Mouse (Mus musculus): Measurements from ENCODE around the gene Vwa7. TPM values are rescaled to one million over a fixed set of nuclear protein-coding genes. Genes with fewer than 3 reads are reported as not detected.

Vwa7 gene
- polyA plus RNA-seq, 1 experiment, result 1.3 TPM

DNA sequence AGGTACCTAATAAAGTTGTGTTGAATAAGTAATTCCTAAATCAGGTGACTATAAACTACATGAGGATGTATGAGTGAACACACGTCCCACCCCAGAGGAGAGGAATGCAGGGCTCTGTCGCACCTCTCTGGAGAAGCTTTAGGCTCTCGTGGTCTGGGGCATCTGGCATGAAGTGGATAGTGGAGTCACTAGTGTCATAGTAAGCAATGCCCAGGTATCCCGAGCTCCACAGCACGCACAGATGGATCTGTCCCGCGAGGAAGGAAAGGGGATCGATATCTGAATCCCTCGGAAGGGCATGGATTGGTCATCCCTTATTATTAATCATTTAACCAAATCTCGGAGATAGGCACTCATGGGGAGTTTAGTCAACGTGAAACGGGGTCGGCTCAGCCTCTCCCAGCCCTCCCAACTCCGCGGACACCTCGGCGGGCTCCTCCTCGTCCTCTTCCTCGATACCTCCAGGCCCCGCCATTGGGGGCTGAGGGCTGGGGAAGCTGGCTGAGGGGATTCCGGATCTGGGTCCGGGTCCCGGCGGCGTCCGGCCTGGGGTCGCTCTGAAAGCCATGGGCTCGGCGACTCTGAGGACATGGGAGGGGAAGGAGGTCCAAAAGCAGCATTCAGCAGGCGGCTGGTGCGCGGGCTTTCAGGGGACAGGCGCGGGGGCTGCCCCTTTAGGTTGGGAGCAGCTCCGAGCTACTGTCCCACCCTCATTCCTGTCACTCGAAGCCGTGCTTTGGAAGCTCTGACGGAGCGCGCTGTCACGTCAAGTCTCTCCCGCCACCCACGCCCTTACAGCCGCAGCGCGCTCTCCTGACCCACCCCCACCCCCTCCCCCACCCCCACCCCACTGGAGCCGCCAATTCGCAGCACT lies 29.7 kb downstream of the Vwa7 start:
- no peak for DNase-seq (ENCODE audit: low read depth)

DNA sequence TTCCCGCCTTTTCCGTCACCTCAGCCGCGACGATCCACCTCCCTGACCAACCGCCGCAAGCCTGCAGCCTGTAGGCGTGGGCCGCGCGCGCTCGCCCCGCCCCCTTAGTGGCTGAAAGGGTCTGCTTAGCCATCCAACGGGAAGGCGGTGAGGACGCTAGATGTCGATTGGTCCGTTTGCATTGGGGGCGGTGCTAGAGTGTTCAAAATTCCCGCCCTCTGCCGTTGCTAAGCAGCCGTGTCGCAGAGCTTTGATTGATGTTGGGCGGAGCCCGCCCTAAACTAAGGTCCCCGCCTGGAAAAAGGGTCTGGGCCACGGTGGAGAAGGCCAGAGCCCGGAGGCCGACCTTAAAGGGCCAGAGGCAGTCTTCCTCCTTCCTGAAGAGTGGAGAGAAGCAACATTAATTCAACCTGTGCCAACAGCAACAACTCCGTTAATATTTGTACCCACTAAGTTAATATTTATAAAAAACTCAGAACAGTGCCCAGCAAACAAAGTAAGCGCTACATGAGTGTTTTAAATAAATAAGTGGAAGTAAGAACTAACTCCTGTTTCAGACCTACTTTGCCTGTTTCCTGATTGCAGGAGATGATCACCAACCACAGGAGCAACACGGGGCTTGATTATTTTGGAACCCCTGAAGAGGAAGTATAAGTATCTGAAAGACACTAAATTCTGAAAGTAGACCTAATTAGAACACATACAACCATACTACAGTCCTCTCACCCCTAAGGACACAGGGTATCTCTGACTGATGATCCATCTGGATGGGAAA lies 30.5 kb downstream of the Vwa7 start, which contains the start of gene Msh5:
Msh5 (minus strand) TSS at position 65 of the 775 bp plus-strand sequence.
- DNase-seq (ENCODE audit: low read depth), result no peak

GRCm38 (mm10) chr17:35047688-35048087 lies 31.3 kb downstream of the Vwa7 start:
- DNase-seq (ENCODE audit: low read depth), result no peak

DNA sequence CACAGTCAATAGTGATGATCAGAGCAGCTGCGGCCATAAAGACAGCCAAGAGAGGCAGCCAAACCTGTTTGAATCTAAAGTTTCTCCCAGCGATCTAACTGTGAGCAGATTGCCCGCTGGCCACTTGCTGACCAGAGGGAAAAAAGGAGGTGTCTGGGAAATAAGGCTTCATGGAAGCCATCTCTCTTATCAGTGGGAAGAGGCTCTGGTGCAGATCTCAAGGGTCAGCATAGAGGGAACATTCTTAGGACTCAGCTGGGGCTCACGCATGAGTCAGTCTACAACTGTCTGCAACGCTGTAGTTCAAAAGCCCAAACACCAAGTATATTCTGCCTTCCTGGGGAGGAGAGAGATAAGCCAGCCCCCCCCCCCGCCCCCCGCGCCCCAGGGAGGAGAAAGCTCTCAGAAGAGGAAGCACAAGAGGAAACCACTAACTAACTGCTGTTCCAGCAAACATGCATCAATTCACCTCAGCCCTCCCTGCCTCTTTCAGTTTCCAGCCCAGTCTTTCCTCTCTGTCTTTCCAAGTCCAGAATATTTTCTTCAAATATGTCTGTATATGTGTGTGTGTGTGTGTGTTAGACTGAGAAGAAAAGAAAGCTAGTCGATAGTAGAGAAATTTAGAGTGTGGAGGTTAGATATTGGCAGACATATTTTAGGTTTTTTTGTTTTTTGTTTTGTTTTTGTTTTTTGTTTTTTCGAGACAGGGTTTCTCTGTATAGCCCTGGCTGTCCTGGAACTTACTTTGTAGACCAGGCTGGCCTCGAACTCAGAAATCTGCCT lies 32.0 kb downstream of the Vwa7 start:
- no peak for DNase-seq (ENCODE audit: low read depth)

DNA sequence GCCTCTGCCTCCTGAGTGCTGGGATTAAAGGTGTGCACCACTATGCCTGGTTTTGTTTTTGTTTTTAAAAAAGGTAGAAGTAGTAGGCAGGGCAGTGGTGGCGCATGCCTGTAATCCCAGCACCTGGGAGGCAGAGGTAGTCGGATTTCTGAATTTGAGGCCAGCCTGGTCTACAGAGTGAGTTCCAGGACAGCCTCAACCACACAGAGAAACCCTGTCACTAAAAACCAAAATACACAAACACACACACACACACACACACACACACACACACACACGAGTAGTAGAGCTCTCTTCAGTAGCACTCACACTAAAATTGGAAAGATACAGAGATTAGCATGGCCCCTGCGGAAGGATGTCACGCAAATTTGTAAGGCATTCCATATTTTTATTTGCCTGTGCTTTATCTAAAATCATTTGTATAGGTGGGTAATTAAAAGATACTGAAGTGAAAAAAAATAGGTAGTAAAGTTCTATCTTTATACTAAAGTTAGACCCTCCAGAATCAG lies 32.6 kb downstream of the Vwa7 start:
- no peak for DNase-seq (ENCODE audit: low read depth)

- DNase-seq (ENCODE audit: low read depth), result no peak
These were observed 33.2 kb downstream of the Vwa7 start, which contains the start of gene Clic1 for GRCm38 (mm10) chr17:35049561-35050016. Clic1 (plus strand) TSS chr17:35049966.

- no peak for DNase-seq (ENCODE audit: low read depth)
These were observed 33.9 kb downstream of the Vwa7 start for GRCm38 (mm10) chr17:35050126-35050750.

DNA sequence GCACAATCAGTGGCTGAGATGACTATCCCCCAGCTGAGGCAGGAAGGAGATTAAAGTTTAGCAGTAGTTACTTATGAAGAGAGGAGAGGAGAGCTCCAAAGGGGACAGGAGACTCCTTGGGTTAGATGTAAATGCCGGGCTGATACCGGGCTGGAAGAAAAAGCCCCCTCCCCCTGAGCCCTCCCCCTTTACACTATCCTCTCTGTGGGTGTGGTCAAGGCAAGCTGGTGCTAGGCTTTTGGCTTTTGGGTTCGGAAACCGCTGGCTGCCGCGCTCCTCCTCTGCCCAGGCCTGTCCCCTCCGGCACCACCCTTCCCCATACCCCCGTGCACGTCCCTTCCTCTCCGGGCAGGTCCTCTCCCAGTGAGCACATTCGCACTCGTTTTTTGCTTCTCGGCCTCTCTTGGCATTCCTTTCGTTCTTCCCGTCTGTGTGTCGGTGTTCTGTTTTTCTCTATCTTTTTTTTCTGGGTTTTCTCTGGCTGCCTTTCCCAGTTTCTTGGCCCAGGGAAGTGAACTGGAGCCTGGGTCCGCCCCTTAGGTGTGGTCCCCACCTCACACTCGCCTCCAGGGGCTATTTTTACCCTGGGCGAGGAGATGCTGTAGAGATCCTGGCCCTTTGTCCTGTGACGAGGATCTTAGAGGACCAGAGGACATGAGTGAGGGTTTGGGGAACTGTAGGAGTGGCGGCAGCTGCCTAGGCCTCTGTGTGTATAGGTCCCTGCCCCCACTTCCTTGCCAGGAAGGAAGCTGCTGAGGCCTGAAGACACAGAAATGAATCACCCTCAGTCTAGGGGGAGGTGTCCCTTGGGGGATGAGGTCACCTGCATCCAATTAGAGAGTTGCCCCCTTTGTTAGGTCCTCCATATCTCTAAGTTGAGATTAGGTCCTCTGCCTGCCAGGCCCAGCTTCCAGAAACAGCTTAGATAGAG lies 35.0 kb downstream of the Vwa7 start:
- DNase-seq (ENCODE audit: low read depth), result no peak

DNA sequence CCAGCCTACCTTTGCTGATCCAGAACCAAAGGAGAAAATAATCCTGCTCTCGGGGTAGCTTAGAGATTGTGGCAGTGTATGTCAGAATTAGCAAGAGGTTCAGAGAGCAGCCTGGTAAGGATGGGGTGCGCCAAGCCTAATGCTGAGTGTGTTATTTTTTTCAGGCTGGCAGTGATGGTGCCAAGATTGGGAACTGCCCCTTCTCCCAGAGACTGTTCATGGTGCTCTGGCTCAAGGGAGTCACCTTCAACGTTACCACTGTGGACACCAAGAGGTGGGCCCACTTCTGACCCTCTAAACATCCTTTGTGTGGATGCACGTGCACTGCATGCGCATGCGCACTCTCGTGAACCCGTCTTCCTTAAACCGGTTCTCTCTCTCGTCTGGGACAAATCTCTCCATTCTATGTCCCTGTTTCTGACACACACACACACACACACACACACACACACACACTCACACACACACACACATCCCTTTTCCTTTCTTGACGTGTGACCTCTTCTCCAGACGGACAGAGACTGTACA lies 36.0 kb downstream of the Vwa7 start:
- no peak for DNase-seq (ENCODE audit: low read depth)

DNA sequence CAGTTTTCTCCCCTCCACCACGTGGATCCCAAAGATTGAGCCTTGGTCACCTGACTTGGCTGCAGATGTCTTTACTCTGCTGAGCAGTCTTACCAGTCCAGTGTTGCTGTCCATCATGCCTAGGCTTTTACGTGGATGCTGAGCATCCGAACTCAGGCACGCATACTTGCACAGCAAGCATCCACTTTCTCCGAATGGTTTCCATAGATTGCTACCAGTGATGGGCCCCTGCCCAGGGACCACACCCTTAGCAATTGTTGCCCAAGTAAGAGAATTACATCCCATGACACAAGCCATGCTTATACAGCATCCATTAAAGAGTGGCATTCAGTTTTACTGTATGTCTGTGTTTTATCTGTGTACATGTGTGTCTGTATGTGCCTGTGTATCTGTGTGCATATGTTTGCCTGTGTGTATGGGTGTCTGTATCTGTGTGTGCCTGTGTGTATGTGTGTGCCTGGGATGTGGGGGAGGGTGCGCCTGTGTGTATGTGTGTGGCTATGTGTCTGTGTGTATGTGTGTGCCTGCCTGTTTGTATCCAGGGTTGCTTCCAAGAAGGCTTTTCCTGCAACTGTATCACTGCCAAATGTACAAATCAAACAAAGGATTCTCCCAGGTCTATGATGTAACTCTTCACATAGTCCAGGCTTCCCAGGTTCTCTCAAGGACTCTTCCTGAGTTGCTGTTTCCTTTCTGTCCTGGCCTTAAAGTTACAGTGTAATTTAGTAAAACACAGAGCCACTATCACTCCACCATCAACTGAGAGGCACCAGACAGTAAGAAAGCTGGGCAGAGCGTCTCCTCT lies 39.5 kb downstream of the Vwa7 start:
- no peak for DNase-seq (ENCODE audit: low read depth)

GRCm38 (mm10) chr17:35057090-35057489 lies 40.7 kb downstream of the Vwa7 start:
- DNase-seq (ENCODE audit: low read depth), result no peak

DNA sequence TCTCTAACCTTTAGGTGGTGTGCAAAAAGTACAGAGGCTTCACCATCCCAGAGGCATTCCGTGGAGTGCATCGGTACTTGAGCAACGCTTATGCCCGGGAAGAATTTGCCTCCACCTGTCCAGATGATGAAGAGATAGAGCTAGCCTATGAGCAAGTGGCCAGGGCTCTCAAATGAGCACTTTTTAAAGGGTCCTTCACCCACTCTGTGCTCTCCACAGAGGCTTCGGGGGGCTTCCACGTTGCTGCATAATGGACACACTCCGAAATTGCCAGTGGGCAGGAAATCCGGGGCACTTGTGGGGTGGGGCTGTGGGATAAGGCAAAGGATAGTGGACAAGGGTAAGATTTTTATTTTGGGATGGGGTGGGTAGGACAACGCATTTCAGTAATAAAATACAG lies 41.9 kb downstream of the Vwa7 start:
- no peak for DNase-seq (ENCODE audit: low read depth)

GRCm38 (mm10) chr17:35058911-35059892 lies 42.8 kb downstream of the Vwa7 start, which contains the start of gene Ddah2:
Ddah2 (plus strand) TSS chr17:35059035.
- no peak for DNase-seq (ENCODE audit: low read depth)

DNA sequence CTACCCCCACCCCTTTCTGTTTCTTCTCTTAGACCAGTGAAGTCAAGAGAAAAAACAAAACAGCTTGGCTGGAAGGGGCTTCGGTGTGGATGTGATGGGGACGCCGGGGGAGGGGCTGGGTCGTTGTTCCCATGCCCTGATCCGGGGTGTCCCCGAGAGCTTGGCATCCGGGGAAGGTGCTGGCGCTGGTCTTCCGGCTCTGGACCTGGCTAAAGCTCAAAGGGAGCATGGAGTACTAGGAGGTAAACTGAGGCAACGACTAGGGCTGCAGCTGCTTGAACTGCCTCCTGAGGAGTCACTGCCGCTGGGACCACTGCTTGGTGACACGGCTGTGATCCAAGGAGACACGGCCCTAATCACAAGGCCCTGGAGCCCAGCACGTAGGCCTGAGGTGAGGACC lies 43.7 kb downstream of the Vwa7 start:
- no peak for DNase-seq (ENCODE audit: low read depth)

DNA sequence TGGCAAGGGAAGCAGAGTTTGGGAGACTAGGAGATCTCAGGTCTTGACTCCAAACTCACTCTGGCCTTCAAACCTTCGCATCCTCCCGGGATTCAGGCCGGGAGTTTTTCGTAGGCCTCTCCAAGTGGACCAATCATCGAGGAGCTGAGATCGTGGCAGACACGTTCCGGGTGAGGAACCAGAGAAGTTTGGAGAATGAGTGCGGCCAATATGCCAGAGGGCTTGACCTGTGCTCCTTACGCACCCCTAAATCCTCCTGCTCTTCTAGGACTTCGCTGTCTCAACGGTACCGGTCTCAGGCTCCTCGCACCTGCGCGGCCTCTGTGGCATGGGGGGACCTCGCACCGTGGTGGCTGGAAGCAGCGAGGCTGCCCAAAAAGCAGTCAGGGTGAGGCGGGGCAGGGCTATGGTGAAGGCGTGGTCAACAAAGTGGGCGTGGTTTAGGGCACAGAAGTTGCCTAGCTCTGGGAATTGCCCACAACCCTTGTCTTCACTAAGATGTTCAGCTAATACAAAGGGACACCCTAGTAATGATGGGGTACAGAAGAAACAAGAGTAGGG lies 44.4 kb downstream of the Vwa7 start:
- no peak for DNase-seq (ENCODE audit: low read depth)

- no peak for DNase-seq (ENCODE audit: low read depth)
These were observed 44.9 kb downstream of the Vwa7 start for GRCm38 (mm10) chr17:35061299-35061698.

- no peak for DNase-seq (ENCODE audit: low read depth)
These were observed 47.1 kb downstream of the Vwa7 start for GRCm38 (mm10) chr17:35063466-35063865.

Data from gonadal fat pad, adult 2 months (tissue).